Mouse (Mus musculus) embryonic fibroblast, embryonic 13.5 days (primary cell): ENCODE results near the gene Golga5.

ENCODE experiments used
- CTCF ChIP-seq: IDR thresholded peaks from 2 replicates; pipeline ENCODE4 v1.5.1; 2011; ENCODE audit warnings: mild to moderate bottlenecking, control low read depth, low read length, moderate library complexity, borderline replicate concordance; ENCODE audit not compliant: insufficient read depth
- POLR2A ChIP-seq: IDR thresholded peaks from 2 replicates; pipeline ENCODE4 v1.6.1; 2011; ENCODE audit warnings: low read depth, mild to moderate bottlenecking, control low read depth, low read length, moderate library complexity

DNA sequence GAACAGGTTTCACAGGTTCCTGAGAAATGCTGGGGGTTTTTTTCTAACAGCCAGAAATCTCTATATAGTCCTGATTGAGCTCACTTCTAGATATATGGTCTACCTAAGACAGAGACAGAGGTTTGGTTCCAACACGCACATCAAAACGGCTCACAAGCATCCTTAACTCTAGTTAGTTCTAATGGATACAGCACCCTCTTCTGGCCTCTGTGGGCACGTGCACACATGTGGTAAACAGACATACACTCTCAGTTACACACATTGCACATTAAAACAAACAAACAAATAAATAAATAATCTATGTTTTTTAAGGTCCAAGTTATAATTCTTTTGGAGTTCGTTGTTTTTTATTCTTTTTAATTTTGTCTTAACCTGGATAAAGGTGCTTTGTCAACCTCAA lies 4.3 kb upstream of the Golga5 start:
- no peak for TF ChIP-seq POLR2A
- TF ChIP-seq CTCF: no peak
